Mouse (Mus musculus) right cerebral cortex, adult 18-20 months (tissue): Measurements from ENCODE around the gene Cib1.
A peak's percentile ranks its signal among the peaks of the same experiment; 100 is the strongest.

Experiments used
- DNase-seq: peaks from one replicate; pipeline ENCODE4 v3.0.0; 2022; ENCODE audit warnings: mixed read lengths

Gene Cib1

GRCm38 (mm10) chr7:80232489-80233029 is at the start of gene Cib1, which contains the start of gene Gdpgp1:
Gene Cib1 (minus strand): TSS chr7:80232813.
Gene Gdpgp1 (plus strand): TSS chr7:80232865.
- DNase-seq: peak; percentile 96

DNA sequence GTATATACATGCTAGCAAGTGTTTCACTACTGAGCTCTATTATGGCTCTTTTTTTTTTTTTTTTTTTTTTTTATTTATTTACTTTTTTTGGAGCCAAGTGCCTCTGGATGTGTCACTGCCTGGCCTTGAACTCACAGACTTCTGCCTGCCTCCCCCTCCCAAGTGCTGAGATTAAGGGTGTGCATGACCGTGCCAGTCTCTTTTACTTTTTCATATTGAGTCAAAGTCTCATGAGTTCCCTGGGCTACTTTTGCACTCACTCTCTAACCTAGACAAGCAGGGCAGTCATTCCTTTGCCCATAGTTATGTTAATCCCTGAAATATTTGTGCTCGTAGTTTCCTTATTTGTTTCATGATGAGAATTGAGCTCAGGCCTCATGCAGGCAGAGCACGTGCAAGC is 49.0 kb upstream of the Cib1 start:
- DNase-seq: no peak

DNA sequence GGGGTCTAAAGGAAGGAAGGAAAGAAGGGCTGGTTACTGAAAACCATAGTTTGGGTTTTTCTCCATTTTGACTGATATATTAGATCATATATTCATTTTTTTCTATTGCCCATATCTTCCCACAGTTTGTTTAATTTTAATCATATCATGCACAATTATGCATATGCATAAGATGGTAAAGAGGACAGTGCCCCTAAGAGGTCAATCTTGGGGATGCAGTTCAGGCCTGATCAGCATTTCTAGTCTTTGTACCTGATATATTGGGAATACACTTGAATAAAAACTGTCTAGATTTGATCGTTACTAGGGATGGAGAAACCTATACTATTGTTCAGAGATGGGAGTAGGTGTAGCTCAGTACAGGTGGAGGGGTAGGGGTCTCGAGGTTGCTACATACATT is 48.4 kb upstream of the Cib1 start:
- no peak for DNase-seq

GRCm38 (mm10) chr7:80280032-80280431 is 47.4 kb upstream of the Cib1 start:
- DNase-seq: no peak

- no peak for DNase-seq
These were observed 43.8 kb upstream of the Cib1 start for GRCm38 (mm10) chr7:80276374-80276773.

DNA sequence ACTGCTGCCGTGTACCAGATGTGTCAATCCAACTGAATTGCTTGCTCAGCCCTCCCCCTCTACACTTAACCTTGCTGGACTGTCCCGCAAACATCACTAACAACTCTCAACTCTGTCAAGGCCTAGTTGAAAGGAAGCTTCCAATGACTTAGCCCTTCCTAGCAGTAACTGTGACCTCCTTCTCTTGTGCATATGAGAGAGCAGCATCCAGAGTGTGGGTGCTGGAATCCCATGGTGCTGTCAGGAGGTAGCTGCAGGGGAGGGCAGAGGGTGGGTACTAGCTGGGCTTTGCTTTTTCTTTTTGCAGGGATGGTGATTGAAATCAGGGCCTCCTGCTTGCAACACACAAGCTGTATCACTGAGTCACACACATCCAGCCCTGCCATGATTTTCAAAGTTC is 40.8 kb upstream of the Cib1 start:
- no peak for DNase-seq

DNA sequence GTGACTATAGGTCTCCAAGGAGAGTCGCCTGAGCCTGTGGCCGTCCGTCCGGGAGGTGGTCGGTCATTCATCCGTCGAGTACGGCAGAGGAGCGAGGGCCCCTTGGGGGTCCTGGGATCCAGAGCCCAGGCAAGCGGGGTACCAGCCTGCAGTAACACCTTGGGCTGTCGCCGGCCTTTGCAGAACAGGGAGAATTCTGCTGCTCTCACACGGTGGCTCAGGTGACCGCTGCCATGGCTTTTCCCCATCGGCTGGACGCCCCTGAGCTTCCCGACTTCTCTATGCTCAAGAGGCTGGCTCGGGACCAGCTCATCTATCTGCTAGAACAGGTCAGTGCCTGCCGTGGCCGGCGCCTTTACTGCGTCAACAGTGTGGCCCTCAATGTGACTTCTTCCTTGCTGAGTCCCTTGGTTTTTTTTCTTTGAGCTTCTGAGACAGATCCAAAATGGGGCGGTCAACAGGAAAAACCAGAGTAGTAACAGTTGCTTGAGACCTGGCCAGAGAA is 37.2 kb upstream of the Cib1 start:
- DNase-seq: no peak

DNA sequence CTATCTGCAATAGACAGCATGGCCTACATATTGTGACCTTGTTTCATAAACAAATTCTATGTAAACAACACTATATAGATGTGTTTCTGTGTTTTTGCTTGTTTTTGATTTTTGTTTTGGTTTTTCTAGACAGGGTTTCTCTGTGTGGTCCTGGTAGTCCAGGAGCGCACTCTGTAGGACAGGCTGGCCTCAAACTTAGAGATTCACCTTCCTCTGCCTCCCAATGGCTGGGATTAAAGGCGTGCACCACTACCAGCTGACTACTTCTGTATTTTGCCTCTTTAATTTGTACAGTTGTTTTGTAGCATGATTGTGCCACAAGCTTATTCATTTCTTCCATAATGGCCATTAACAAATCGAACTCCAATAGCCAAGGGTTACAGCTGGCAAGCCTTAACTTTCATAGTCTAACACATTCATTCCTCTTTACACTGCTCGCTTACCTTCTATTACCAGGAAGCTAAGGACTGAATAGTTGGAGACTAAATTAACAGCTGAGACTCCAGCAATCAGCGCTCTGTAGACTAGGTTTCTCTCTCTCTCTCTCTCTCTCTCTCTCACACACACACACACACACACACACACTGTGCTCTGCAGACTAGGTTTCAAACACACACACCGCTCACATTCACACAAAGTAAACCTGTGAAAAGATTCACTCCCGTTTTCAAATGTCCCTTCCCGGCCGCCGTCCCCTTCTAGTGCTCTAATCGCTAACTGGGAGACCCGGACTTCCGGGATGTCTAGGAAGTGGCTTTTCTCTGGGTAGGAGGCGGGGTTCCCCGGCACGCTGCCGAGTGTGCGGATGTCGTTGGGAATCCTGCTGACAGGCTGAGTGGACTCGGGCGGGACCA is 36.5 kb upstream of the Cib1 start, which contains the start of gene Vps33b:
Gene Vps33b (plus strand): TSS at position 753 of the 854 bp plus-strand sequence.
- peak; percentile 97 for DNase-seq

GRCm38 (mm10) chr7:80267764-80268163 is 35.2 kb upstream of the Cib1 start:
- DNase-seq: no peak

GRCm38 (mm10) chr7:80264606-80265005 is 32.0 kb upstream of the Cib1 start:
- no peak for DNase-seq

DNA sequence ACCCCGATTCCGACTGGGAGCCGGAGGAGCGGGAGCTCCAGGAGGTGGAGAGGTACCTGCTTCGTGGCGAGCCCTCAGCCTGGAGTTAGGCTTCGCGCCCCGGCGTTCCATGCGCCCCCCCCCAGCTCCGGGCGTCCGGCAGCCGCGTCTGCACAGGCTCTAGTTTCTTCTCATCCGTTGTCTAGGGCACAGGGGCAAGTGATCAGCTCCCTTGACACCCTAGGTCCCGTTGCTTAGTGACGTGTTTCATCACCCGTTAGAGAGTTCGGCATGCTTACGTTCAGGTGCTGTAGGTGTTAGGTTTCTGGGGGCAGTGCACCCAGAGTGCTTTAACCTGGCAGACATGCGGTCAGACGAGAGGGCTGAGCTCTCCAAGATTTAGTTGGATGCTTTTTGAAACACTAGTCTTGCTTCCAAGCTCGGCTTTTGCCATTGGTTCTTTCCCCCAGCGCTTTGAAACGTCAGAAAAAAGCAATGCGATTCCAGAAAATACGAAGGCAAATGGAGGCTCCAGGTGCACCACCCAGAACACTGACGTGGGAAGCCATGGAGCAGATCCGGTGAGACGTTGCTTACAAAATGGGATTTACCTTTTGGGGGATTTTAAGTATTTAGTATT is 28.9 kb upstream of the Cib1 start:
- DNase-seq: peak; percentile 27

DNA sequence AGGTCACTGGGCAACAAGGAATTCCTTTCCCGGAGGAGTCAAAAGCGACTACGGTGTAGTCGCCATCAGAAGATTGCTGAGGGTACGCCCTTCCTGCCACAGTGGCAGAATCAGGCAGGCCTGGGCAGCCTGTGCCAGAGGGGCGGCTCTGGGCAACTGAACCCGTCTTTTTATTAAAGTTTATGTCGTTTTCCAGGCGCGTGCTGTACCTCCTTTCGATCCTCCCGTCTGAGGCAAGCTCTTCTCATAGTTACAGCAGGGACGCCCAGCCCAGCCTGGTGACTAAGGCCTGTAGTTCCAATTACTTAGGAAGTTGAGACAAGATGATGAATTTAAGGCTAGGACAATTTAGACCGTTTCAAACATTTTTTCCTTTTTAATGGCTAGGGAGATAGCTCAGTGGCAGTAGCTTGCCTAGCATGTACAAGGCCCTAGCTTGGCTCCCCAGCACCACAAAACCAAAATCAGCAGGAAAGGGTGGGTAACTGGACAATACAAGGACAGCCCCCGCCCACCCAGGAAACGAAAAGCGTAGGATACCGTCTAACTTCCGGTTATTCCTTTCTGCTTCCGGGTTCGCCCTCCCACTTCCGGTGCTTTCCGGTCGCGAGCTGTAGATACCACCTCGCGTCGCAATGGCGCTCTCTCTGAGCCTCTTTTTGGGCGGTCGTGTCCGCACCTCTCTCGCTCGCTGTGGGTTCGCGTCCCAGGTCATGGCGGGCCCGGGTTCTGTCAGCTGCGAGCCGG is 28.2 kb upstream of the Cib1 start, which contains the start of gene Ngrn:
Gene Ngrn (plus strand): TSS at position 591 of the 747 bp plus-strand sequence.
- DNase-seq: peak; percentile 90

DNA sequence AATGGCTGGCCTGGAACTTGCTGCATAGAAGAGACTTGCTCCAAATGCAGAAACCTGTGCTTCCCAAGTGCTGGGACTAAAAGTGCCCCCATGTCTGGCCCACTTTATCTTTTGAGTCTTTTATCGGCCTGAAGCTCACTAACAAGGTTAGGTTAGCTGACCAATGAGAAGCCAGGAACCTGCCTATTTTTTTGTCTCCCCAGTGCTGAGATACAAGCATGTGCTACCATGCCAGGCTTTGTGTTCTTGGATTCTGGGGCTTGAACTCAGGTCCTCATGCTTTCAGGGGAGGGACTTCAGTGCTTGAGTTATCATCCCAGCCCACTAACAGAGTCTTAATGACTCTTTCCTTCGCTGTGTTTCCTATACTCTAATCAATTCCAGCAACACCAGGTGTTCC is 25.1 kb upstream of the Cib1 start:
- no peak for DNase-seq

- DNase-seq: no peak
These were observed 23.4 kb upstream of the Cib1 start for GRCm38 (mm10) chr7:80255981-80256380.

DNA sequence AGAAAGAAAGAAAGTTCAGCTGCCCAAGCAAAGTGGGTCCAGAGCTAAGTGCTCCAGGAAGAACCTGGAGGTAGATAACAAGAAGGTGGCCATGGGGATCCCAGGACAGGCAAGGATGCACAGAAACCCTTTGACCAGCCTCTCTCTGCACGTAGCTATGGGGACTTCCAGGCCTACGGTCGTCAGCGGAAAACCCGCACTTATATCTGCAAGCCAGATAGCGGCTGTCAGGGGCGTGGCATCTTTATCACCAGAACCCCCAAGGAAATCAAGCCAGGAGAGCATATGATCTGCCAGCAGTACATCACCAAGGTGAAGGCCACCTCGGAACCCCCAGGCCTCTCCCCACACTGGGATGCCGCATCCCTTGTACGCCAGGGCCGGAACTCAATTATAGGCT is 20.3 kb upstream of the Cib1 start:
- DNase-seq: no peak

GRCm38 (mm10) chr7:80252437-80252836 is 19.8 kb upstream of the Cib1 start:
- no peak for DNase-seq

DNA sequence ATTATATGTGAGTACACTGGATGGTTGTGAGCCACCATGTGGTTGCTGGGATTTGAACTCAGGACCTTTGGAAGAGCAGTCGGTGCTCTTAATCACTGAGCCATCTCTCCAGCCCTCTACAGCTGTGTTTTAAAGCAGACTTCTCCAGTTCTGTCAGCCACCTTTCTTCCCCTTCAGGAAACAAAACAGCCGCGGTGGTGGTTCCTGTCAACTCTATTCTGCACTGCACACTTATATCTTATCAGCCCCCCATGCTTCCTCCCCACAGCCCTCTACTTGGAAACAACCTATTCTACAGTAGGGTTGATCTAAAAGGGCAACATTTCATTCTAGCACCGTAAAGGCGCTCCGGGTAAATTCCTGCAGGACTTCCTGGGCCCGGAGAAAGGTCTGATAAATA is 14.2 kb upstream of the Cib1 start:
- DNase-seq: no peak

DNA sequence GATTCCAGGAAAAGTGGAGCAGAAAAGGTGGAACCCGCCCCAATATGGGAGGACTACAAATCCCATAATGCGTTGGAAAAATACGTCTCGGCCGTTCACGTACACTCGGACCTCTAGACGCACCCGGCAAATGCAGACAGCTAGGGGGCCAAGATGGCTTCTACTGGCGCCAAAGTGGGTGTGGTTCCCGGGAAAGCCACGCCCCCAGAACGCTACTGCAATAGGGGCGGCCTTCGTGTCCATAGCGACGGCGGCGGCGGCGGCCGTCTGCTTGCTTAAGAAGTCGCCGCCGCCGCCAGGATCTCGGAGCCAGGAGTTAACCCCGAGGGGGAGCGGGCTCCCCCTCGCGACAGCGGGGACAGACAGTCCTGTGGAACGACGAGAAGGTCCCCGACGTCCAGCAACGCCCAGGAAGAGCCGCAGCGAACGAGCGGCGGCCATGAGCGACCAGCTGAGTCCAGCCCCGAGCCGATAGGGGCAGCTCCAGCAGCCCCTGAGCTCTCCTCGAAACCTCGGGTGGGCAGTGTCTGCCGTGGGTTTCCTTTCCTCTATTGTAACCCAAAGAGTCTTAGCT is 13.6 kb upstream of the Cib1 start, which contains the start of gene Ttll13:
Gene Ttll13 (plus strand): TSS at position 229 of the 574 bp plus-strand sequence.
- peak; percentile 98 for DNase-seq

DNA sequence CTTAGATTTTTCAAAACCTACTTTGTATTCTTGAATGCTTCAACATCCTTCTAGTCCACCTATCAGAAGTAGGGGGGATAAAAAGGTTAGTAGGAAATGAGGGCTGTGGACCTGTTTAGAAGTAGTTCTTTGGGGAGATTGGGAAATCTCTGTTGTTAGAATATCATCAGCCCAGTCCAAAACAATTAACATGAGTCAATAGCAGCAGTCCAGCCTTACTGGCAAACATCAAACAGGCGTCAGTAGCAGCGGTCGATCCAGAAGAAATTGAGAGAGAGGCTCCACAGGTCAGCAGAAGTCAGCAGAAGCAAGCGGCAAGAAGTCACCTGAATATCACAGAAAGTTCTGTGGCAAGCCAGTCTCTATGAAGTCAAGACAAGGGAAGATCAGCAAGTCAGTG is 12.2 kb upstream of the Cib1 start:
- DNase-seq: no peak

- DNase-seq: no peak
These were observed 9.0 kb upstream of the Cib1 start for GRCm38 (mm10) chr7:80241661-80242060.

DNA sequence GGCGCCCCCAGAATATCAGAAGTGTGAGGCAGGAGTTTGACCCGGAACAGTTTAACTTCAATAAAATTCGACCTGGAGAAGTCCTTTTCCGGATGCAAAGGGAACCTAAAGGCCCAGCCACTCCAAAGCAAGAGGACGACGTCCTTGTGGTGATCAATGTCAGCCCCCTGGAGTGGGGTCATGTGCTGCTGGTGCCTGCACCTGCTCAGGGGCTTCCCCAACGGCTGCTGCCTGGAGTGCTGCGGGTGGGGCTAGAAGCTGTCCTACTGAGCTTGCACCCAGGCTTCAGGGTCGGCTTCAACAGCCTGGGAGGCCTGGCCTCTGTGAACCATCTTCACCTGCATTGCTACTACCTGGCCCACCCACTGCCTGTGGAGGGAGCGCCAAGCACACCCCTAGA is 5.9 kb upstream of the Cib1 start:
- no peak for DNase-seq

GRCm38 (mm10) chr7:80233799-80234198 is 1.2 kb upstream of the Cib1 start:
- no peak for DNase-seq
